Mouse (Mus musculus) brain, adult 10 weeks (tissue): Measurements from ENCODE around the gene Scgb2b27. TPM values are rescaled to one million over a fixed set of nuclear protein-coding genes. Genes with fewer than 3 reads are reported as not detected.

ENCODE experiments used
- polyA plus RNA-seq: library from polyadenylated mRNA; stranded (reverse); fragments of 350-450 nt; fragmentation: Illumina TruSeq; extraction: RNeasy Lipid Tissue Mini Kit (QIAGEN cat#74804); gene quantifications from one replicate; pipeline ENCODE4 v1.2.3, GENCODE M21; 2015; ENCODE audit warnings: low read depth, low replicate concordance

Scgb2b27 gene
- not detected for polyA plus RNA-seq

GRCm38 (mm10) chr7:34013842-34014241, at the start of gene Scgb2b27:
Scgb2b27 (minus strand) TSS chr7:34013942.

GRCm38 (mm10) chr7:34021183-34021582, 7.4 kb upstream of the Scgb2b27 start, which contains the start of gene Scgb1b27:
Scgb1b27 (plus strand) TSS chr7:34021483.

Other genes with a start within 250 kb of the Scgb2b27 start
- gene Scgb2b26, start 68.9 kb downstream of the Scgb2b27 start, polyA plus RNA-seq: not detected
- not detected for gene Scgb1b27, start 7.5 kb upstream of the Scgb2b27 start, polyA plus RNA-seq
- gene Scgb1b30, start 81.5 kb upstream of the Scgb2b27 start, polyA plus RNA-seq: not detected
- gene Wtip, start 119.3 kb upstream of the Scgb2b27 start, polyA plus RNA-seq: 9.7 TPM
- 122 TPM for gene Uba2, start 155.7 kb upstream of the Scgb2b27 start, polyA plus RNA-seq
- 33.6 TPM for gene Pdcd2l, start 182.7 kb upstream of the Scgb2b27 start, polyA plus RNA-seq
- gene Gpi1, start 216.4 kb upstream of the Scgb2b27 start, polyA plus RNA-seq: 641 TPM
- not detected for gene Gm6096, start 237.1 kb upstream of the Scgb2b27 start, polyA plus RNA-seq